Mouse (Mus musculus) midbrain, postnatal 0 days (tissue): ENCODE measurements at regions not wholly inside any gene's neighbourhood (a gene's known extent, or its start where the extent isn't known, plus 50 kb on each side); places are given as distances from the start of the nearest gene placed in this dataset.

ENCODE experiments used
- ATAC-seq: fragments of 200-750 bp; cut with Nextera tagmentation; 2 replicates; pipeline ENCODE4 v1.8.0; 2017; ENCODE audit warnings: moderate number of reproducible peaks, mild to moderate bottlenecking, moderate TSS enrichment, moderate library complexity; ENCODE audit not compliant: low FRiP score
- DNase-seq: peaks from one replicate; pipeline ENCODE4 v3.0.0-alpha.2; 2015; ENCODE audit warnings: low spot score
- H3K27ac ChIP-seq: fragments of 300-500 bp; sonication (generic); 2 replicates; pipeline ENCODE4 v1.5.1; 2014; ENCODE audit warnings: low read depth, mild to moderate bottlenecking, low read length, mixed read lengths
- H3K27me3 ChIP-seq: fragments of 300-500 bp; sonication (generic); 2 replicates; pipeline ENCODE4 v1.6.1; 2014; ENCODE audit warnings: low read length, control low read depth, mixed read lengths; ENCODE audit not compliant: insufficient read depth
- H3K36me3 ChIP-seq: fragments of 300-500 bp; sonication (generic); 2 replicates; pipeline ENCODE4 v1.6.1; 2014; ENCODE audit warnings: low read length, control low read depth, mixed read lengths; ENCODE audit not compliant: insufficient read depth
- H3K4me1 ChIP-seq: fragments of 300-500 bp; sonication (generic); 2 replicates; pipeline ENCODE4 v1.6.1; 2014; ENCODE audit warnings: mild to moderate bottlenecking, control low read depth, antibody characterized with exemption, low read length, mixed read lengths; ENCODE audit not compliant: insufficient read depth
- H3K4me2 ChIP-seq: fragments of 300-500 bp; sonication (generic); 2 replicates; pipeline ENCODE4 v1.6.1; 2014; ENCODE audit warnings: low read depth, mild to moderate bottlenecking, low read length, mixed read lengths; ENCODE audit not compliant: poor library complexity, severe bottlenecking
- H3K4me3 ChIP-seq: fragments of 300-500 bp; sonication (generic); 2 replicates; pipeline ENCODE4 v1.5.1; 2014; ENCODE audit warnings: low read depth, mild to moderate bottlenecking, low read length, moderate library complexity
- H3K9ac ChIP-seq: fragments of 300-500 bp; sonication (generic); replicated peaks from 2 replicates; pipeline ENCODE4 v1.6.1; 2014; ENCODE audit warnings: mild to moderate bottlenecking, low read length, moderate library complexity, mixed read lengths; ENCODE audit not compliant: poor library complexity, severe bottlenecking
- H3K9me3 ChIP-seq: fragments of 300-500 bp; sonication (generic); 2 replicates; pipeline ENCODE4 v1.6.1; 2016; ENCODE audit warnings: low read length, control low read depth
- CTCF ChIP-seq: IDR thresholded peaks from 2 replicates; pipeline ENCODE4 v1.5.1; 2016; ENCODE audit warnings: antibody characterized with exemption, mild to moderate bottlenecking
- WGBS: fragments of 180-500 bp; shearing (Covaris S2); extraction: QIAGEN DNeasy Blood & Tissue Kit; methylation state at CpG from one replicate; pipeline ENCODE4 v1.1.7; 2014; 5-methylcytosine and 5-hydroxymethylcytosine counted together

GRCm38 (mm10) chr10:6465824-6466223 is 292.5 kb upstream of the Oprm1 start:
- no peak overlapping the region for H3K9ac ChIP-seq
- no peak overlapping the region for H3K4me3 ChIP-seq
- ATAC-seq (no peak), DNase-seq (peak; percentile 70)
- no peaks in the 10 kb centered on the region for H3K4me1 ChIP-seq
- WGBS, result 56% methylated on average over 3 of the region's 3 CpGs
- H3K27ac ChIP-seq, result no peak overlapping the region
- H3K4me2 ChIP-seq, result no peak overlapping the region
- no peak for TF ChIP-seq CTCF
- H3K36me3 ChIP-seq, result no peaks in the 10 kb centered on the region
- no peaks in the 10 kb centered on the region for H3K9me3 ChIP-seq
- no peaks in the 10 kb centered on the region for H3K27me3 ChIP-seq

- H3K4me2 ChIP-seq, result no peak overlapping the region
- H3K27ac ChIP-seq, result no peak overlapping the region
- no peak for TF ChIP-seq CTCF
- no peaks in the 10 kb centered on the region for H3K36me3 ChIP-seq
- WGBS, result 89% methylated on average over 1 of the region's 1 CpGs
- no peaks in the 10 kb centered on the region for H3K4me1 ChIP-seq
- no peak overlapping the region for H3K9ac ChIP-seq
- H3K27me3 ChIP-seq, result no peaks in the 10 kb centered on the region
- H3K4me3 ChIP-seq, result no peak overlapping the region
- ATAC-seq (no peak), DNase-seq (no peak)
- H3K9me3 ChIP-seq, result no peaks in the 10 kb centered on the region
Observed at GRCm38 (mm10) chr10:6480350-6480749, 278.0 kb upstream of the Oprm1 start.

- Histone ChIP-seq H3K4me2 (no peak overlapping the region), H3K9me3 (no peaks in the 10 kb centered on the region), H3K4me3 (no peak overlapping the region), H3K36me3 (no peaks in the 10 kb centered on the region), H3K4me1 (no peaks in the 10 kb centered on the region), H3K9ac (no peak overlapping the region), H3K27ac (no peak overlapping the region), H3K27me3 (no peaks in the 10 kb centered on the region)
- TF ChIP-seq CTCF, result no peak
- 69% methylated on average over 1 of the region's 1 CpGs for WGBS
- DNase-seq (no peak), ATAC-seq (no peak)
Observed at GRCm38 (mm10) chr10:6488605-6489004, 269.7 kb upstream of the Oprm1 start.

- H3K9ac ChIP-seq, result no peak overlapping the region
- H3K36me3 ChIP-seq, result no peaks in the 10 kb centered on the region
- no peaks in the 10 kb centered on the region for H3K27me3 ChIP-seq
- H3K4me1 ChIP-seq, result no peaks in the 10 kb centered on the region
- no peak overlapping the region for H3K4me3 ChIP-seq
- DNase-seq (peak; percentile 72), ATAC-seq (no peak)
- WGBS, result 75% methylated on average over 4 of the region's 4 CpGs
- no peak for TF ChIP-seq CTCF
- no peak overlapping the region for H3K27ac ChIP-seq
- H3K9me3 ChIP-seq, result no peaks in the 10 kb centered on the region
- H3K4me2 ChIP-seq, result no peak overlapping the region
Observed at GRCm38 (mm10) chr10:6492694-6493093, 265.6 kb upstream of the Oprm1 start.

GRCm38 (mm10) chr10:6495081-6495480 is 263.2 kb upstream of the Oprm1 start:
- no peak overlapping the region for H3K27ac ChIP-seq
- H3K4me1 ChIP-seq, result no peaks in the 10 kb centered on the region
- no peak for TF ChIP-seq CTCF
- H3K36me3 ChIP-seq, result no peaks in the 10 kb centered on the region
- H3K27me3 ChIP-seq, result no peaks in the 10 kb centered on the region
- no peak overlapping the region for H3K4me3 ChIP-seq
- ATAC-seq, result no peak
- H3K9ac ChIP-seq, result no peak overlapping the region
- H3K4me2 ChIP-seq, result no peak overlapping the region
- no peaks in the 10 kb centered on the region for H3K9me3 ChIP-seq
- 79% methylated on average over 3 of the region's 3 CpGs for WGBS
- DNase-seq, result peak; percentile 59

GRCm38 (mm10) chr10:6514269-6514668 is 244.0 kb upstream of the Oprm1 start:
- no peak overlapping the region for H3K9ac ChIP-seq
- H3K36me3 ChIP-seq, result no peaks in the 10 kb centered on the region
- no peaks in the 10 kb centered on the region for H3K4me1 ChIP-seq
- ATAC-seq (no peak), DNase-seq (no peak)
- no peaks in the 10 kb centered on the region for H3K27me3 ChIP-seq
- no peak overlapping the region for H3K4me2 ChIP-seq
- H3K9me3 ChIP-seq, result no peaks in the 10 kb centered on the region
- H3K27ac ChIP-seq, result no peak overlapping the region
- no peak for TF ChIP-seq CTCF
- 94% methylated on average over 4 of the region's 4 CpGs for WGBS
- no peak overlapping the region for H3K4me3 ChIP-seq
